Mouse (Mus musculus): ENCODE measurements around the gene Tnfaip8l3. TPM values are rescaled to one million over a fixed set of nuclear protein-coding genes. Genes with fewer than 3 reads are reported as not detected.

Tnfaip8l3 gene
- total RNA-seq, 1 experiment = 0.36 TPM

DNA sequence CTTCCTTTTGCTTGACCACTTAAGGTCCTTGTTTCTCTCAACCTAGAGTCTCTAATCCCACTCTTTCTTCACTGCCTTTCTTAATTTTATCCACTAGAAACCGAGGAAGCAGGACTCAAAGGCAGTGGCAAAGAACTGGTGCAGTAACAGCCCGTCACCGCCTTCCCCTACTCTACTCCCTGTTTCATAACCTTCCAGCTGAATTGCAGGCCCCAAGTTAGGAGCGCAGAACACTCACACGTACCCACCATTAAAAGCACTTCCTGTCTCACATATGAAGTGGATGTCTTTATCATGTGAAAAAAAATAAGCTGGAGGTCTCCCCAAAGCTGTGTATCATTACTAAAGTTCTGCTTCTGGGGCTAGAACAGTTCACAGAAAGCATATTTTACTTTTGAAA lies 6.5 kb downstream of the Tnfaip8l3 start:
- DNase-seq (ENCODE audit: low read depth, low spot score) = no peak
- H3K4me1 ChIP-seq (ENCODE audit: control insufficient read depth in 2 of 2, insufficient read depth in 2 of 2, low read length in 2 of 2, poor library complexity in 1 of 2) = no peaks in the 10 kb centered on the region
- H3K36me3 ChIP-seq (ENCODE audit: control insufficient read depth, insufficient read depth, low read length, poor library complexity, severe bottlenecking) = no peaks in the 10 kb centered on the region
- H3K9me3 ChIP-seq (ENCODE audit: control insufficient read depth, insufficient read depth, low read depth, low read length) = no peaks in the 10 kb centered on the region
- in situ Hi-C loops (cut with MboI; ENCODE audit: low sequenced_read_pairs in 2 of 2, unreplicated experiment in 2 of 2) = no loop called here
- no peak overlapping the region for H3K4me3 ChIP-seq (ENCODE audit: insufficient read depth in 1 of 2, low read depth in 1 of 2, low read length in 2 of 2, poor library complexity in 1 of 2, severe bottlenecking in 1 of 2)
- no peak for TF ChIP-seq MAFK (IDR thresholded peaks at IDR 0.05; ENCODE audit: insufficient read depth, low read depth, low read length)
- no peak for TF ChIP-seq ZC3H11A (IDR thresholded peaks at IDR 0.05; ENCODE audit: borderline replicate concordance, low read depth, low read length)
- no peak for TF ChIP-seq CHD2 (IDR thresholded peaks at IDR 0.05; ENCODE audit: low read depth, low read length)
- no peak for TF ChIP-seq ZNF384 (IDR thresholded peaks at IDR 0.05; ENCODE audit: low read depth, low read length)
- no peak overlapping the region for H3K27ac ChIP-seq (ENCODE audit: insufficient read depth, low read depth, low read length, poor library complexity, severe bottlenecking)
- H3K9ac ChIP-seq (ENCODE audit: insufficient read depth, low read depth, low read length, poor library complexity, severe bottlenecking) = no peak overlapping the region

DNA sequence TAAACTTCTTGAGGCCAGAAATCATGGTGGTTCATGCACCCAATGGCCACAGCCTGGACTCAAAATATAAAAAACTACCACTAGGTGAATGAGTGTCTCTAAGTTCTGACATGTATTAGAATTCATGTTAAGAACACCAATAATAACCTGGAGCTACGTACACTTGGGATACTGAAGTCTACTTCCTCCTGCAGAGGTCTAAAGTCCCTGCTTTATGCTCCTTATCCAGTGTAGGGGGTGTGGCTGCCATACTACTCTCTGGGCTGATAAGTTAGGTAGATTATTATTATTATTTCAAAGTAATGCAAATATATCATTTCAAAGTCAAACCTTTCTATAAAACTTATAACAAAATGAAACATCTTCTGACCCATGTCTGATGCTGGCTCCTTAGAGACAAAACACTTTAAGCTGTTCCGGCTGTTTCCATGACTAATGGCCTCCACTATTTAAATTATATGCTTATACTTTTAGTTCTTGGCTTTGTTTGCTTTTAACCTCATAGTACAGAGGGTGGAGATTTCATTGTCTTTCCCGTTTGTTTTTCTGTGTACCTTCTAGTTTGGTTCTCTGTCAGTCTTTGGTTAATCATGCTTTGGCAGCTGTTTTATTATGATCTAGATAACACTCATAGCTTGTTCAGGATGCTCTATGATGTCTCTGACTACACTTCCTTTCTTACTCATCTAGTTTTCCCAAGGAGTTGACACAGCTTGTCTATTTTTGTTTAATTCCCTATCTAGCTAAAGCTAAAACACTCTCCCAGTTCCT lies 16.7 kb downstream of the Tnfaip8l3 start:
- no peak for TF ChIP-seq ZC3H11A (IDR thresholded peaks at IDR 0.05; ENCODE audit: borderline replicate concordance, low read depth, low read length)
- no peak for TF ChIP-seq ZNF384 (IDR thresholded peaks at IDR 0.05; ENCODE audit: low read depth, low read length)
- no peak for TF ChIP-seq MAFK (IDR thresholded peaks at IDR 0.05; ENCODE audit: insufficient read depth, low read depth, low read length)
- TF ChIP-seq HCFC1 (IDR thresholded peaks at IDR 0.05; ENCODE audit: borderline replicate concordance, insufficient read depth, low read length) = no peak
- TF ChIP-seq CHD2 (IDR thresholded peaks at IDR 0.05; ENCODE audit: low read depth, low read length) = no peak
- no peak overlapping the region for H3K27ac ChIP-seq (ENCODE audit: insufficient read depth, low read depth, low read length, poor library complexity, severe bottlenecking)
- no peaks in the 10 kb centered on the region for H3K4me1 ChIP-seq (ENCODE audit: control insufficient read depth in 2 of 2, insufficient read depth in 2 of 2, low read length in 2 of 2, poor library complexity in 1 of 2)
- no peaks in the 10 kb centered on the region for H3K36me3 ChIP-seq (ENCODE audit: control insufficient read depth, insufficient read depth, low read length, poor library complexity, severe bottlenecking)
- H3K9ac ChIP-seq (ENCODE audit: insufficient read depth, low read depth, low read length, poor library complexity, severe bottlenecking) = no peak overlapping the region
- in situ Hi-C loops (cut with MboI; ENCODE audit: low sequenced_read_pairs in 2 of 2, unreplicated experiment in 2 of 2) = no loop called here
- no peak for DNase-seq (ENCODE audit: low read depth, low spot score)
- no peak overlapping the region for H3K4me3 ChIP-seq (ENCODE audit: insufficient read depth in 1 of 2, low read depth in 1 of 2, low read length in 2 of 2, poor library complexity in 1 of 2, severe bottlenecking in 1 of 2)
- H3K9me3 ChIP-seq (ENCODE audit: control insufficient read depth, insufficient read depth, low read depth, low read length) = no peaks in the 10 kb centered on the region

DNA sequence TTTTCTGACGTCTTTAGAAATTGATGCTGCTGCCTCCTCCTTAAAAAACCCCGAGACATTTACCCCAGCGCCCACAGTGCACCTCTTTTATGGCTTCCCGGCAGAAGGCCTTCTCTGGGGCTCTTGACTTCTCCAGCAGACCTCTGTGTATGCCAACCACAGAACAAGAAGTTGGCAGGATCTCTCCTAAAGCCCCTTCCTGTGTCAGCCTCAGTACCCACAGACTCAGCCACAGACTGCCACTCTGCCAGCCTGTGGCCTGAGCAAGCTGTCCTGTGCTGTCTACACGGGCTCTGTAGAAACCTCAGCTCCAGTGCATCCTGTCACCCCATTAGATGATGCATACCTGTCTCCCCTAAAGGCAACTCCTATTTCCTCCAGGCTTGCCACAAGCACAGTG lies 19.2 kb downstream of the Tnfaip8l3 start:
- TF ChIP-seq HCFC1 (IDR thresholded peaks at IDR 0.05; ENCODE audit: borderline replicate concordance, insufficient read depth, low read length) = no peak
- TF ChIP-seq MAFK (IDR thresholded peaks at IDR 0.05; ENCODE audit: insufficient read depth, low read depth, low read length) = no peak
- no peak for TF ChIP-seq ZC3H11A (IDR thresholded peaks at IDR 0.05; ENCODE audit: borderline replicate concordance, low read depth, low read length)
- TF ChIP-seq ZNF384 (IDR thresholded peaks at IDR 0.05; ENCODE audit: low read depth, low read length) = no peak
- TF ChIP-seq CHD2 (IDR thresholded peaks at IDR 0.05; ENCODE audit: low read depth, low read length) = no peak
- in situ Hi-C loops (cut with MboI; ENCODE audit: low sequenced_read_pairs in 2 of 2, unreplicated experiment in 2 of 2) = no loop called here
- H3K4me1 ChIP-seq (ENCODE audit: control insufficient read depth in 2 of 2, insufficient read depth in 2 of 2, low read length in 2 of 2, poor library complexity in 1 of 2) = no peaks in the 10 kb centered on the region

DNA sequence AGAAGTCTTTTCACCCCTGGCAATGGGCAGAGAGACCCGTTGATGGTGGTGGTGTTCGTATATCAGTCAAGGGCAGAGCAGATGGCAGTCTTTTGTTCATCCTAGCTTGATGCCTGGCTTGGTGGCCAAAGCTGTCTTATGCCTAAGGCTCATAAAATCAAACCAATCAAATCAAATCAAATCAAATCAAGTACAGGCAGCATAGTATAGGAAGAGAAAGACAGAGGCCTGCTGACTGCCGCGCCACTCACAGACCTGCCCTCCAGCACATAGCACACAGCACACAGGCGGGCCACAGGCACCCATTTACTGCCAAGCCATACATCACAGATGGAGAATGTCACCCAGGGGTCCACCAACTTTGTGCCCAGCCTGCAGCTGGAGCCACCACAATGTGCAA lies 25.1 kb downstream of the Tnfaip8l3 start:
- DNase-seq (ENCODE audit: low read depth, low spot score) = no peak
- H3K4me3 ChIP-seq (ENCODE audit: insufficient read depth in 1 of 2, low read depth in 1 of 2, low read length in 2 of 2, poor library complexity in 1 of 2, severe bottlenecking in 1 of 2) = no peak overlapping the region
- H3K27ac ChIP-seq (ENCODE audit: insufficient read depth, low read depth, low read length, poor library complexity, severe bottlenecking) = no peak overlapping the region
- no peak overlapping the region for H3K9ac ChIP-seq (ENCODE audit: insufficient read depth, low read depth, low read length, poor library complexity, severe bottlenecking)
- H3K9me3 ChIP-seq (ENCODE audit: control insufficient read depth, insufficient read depth, low read depth, low read length) = no peaks in the 10 kb centered on the region
- H3K4me1 ChIP-seq (ENCODE audit: control insufficient read depth in 2 of 2, insufficient read depth in 2 of 2, low read length in 2 of 2, poor library complexity in 1 of 2) = no peaks in the 10 kb centered on the region
- in situ Hi-C loops (cut with MboI; ENCODE audit: low sequenced_read_pairs in 2 of 2, unreplicated experiment in 2 of 2) = no loop called here
- no peaks in the 10 kb centered on the region for H3K36me3 ChIP-seq (ENCODE audit: control insufficient read depth, insufficient read depth, low read length, poor library complexity, severe bottlenecking)
- no peak for TF ChIP-seq ZC3H11A (IDR thresholded peaks at IDR 0.05; ENCODE audit: borderline replicate concordance, low read depth, low read length)
- no peak for TF ChIP-seq CHD2 (IDR thresholded peaks at IDR 0.05; ENCODE audit: low read depth, low read length)
- TF ChIP-seq ZNF384 (IDR thresholded peaks at IDR 0.05; ENCODE audit: low read depth, low read length) = no peak
- TF ChIP-seq MAFK (IDR thresholded peaks at IDR 0.05; ENCODE audit: insufficient read depth, low read depth, low read length) = no peak
- no peak for TF ChIP-seq HCFC1 (IDR thresholded peaks at IDR 0.05; ENCODE audit: borderline replicate concordance, insufficient read depth, low read length)

More for the DNA sequence above, 19.2 kb downstream of the Tnfaip8l3 start:
- H3K9me3 ChIP-seq (ENCODE audit: control insufficient read depth, insufficient read depth, low read depth, low read length) = no peaks in the 10 kb centered on the region
- H3K4me3 ChIP-seq (ENCODE audit: insufficient read depth in 1 of 2, low read depth in 1 of 2, low read length in 2 of 2, poor library complexity in 1 of 2, severe bottlenecking in 1 of 2) = no peak overlapping the region
- DNase-seq (ENCODE audit: low read depth, low spot score) = no peak
- no peak overlapping the region for H3K9ac ChIP-seq (ENCODE audit: insufficient read depth, low read depth, low read length, poor library complexity, severe bottlenecking)
- no peak overlapping the region for H3K27ac ChIP-seq (ENCODE audit: insufficient read depth, low read depth, low read length, poor library complexity, severe bottlenecking)
- no peaks in the 10 kb centered on the region for H3K36me3 ChIP-seq (ENCODE audit: control insufficient read depth, insufficient read depth, low read length, poor library complexity, severe bottlenecking)
